Mouse (Mus musculus): ENCODE data around the gene Svep1. TPM values are rescaled to one million over a fixed set of nuclear protein-coding genes. Genes with fewer than 3 reads are reported as not detected.

Gene Svep1
- 2.4 and 4.2 TPM in 2 replicates for polyA plus RNA-seq (2014; fragmentation: Nextera tagmentation; extraction: Ambion mirVana)

GRCm38 (mm10) chr4:58206115-58206945 lies at the start of gene Svep1:
TSS of gene Svep1 (minus strand) at chr4:58206859.
- Histone ChIP-seq H3K9me3 (ENCODE audit: control insufficient read depth, low read length) (no peaks in the 10 kb centered on the region), H3K27ac (ENCODE audit: low read depth, low read length) (peak within 1 kb of the TSS; percentile 62; the same call in 1 of the 2 replicates), H3K4me3 (ENCODE audit: low read length) (peak within 1 kb of the TSS; percentile 69), H3K27me3 (ENCODE audit: control insufficient read depth, insufficient read depth, low read length) (no peaks in the 10 kb centered on the region), H3K4me2 (replicated peaks; ENCODE audit: low read depth, low read length) (peak within 1 kb of the TSS; percentile 97), H3K4me1 (ENCODE audit: control insufficient read depth, insufficient read depth, low read length) (no peaks in the 10 kb centered on the region), H3K36me3 (ENCODE audit: control insufficient read depth, insufficient read depth, low read length) (no peaks in the 10 kb centered on the region), H3K9ac (ENCODE audit: low read depth, low read length) (peak within 1 kb of the TSS; percentile 67)
- peak; percentile 77 for ATAC-seq (ENCODE audit: low FRiP score, low TSS enrichment)
- under 1% methylated on average over 47 of the region's 47 CpGs for WGBS

- H3K27ac ChIP-seq (ENCODE audit: low read depth, low read length): no peak overlapping the region
- no peaks in the 10 kb centered on the region for H3K4me1 ChIP-seq (ENCODE audit: control insufficient read depth, insufficient read depth, low read length)
- no peaks in the 10 kb centered on the region for H3K9me3 ChIP-seq (ENCODE audit: control insufficient read depth, low read length)
- no peak overlapping the region for H3K4me3 ChIP-seq (ENCODE audit: low read length)
- H3K4me2 ChIP-seq (replicated peaks; ENCODE audit: low read depth, low read length): no peak overlapping the region
- WGBS: 40% methylated on average over 5 of the region's 5 CpGs
- ATAC-seq (ENCODE audit: low FRiP score, low TSS enrichment): no peak
- H3K9ac ChIP-seq (ENCODE audit: low read depth, low read length): no peak overlapping the region
- no peaks in the 10 kb centered on the region for H3K27me3 ChIP-seq (ENCODE audit: control insufficient read depth, insufficient read depth, low read length)
- no peaks in the 10 kb centered on the region for H3K36me3 ChIP-seq (ENCODE audit: control insufficient read depth, insufficient read depth, low read length)
Measured at GRCm38 (mm10) chr4:58253410-58253809, 46.8 kb upstream of the Svep1 start.

- no peaks in the 10 kb centered on the region for H3K27me3 ChIP-seq (ENCODE audit: control insufficient read depth, insufficient read depth, low read length)
- H3K27ac ChIP-seq (ENCODE audit: low read depth, low read length): no peak overlapping the region
- H3K4me1 ChIP-seq (ENCODE audit: control insufficient read depth, insufficient read depth, low read length): no peaks in the 10 kb centered on the region
- no peak overlapping the region for H3K4me3 ChIP-seq (ENCODE audit: low read length)
- 94% methylated on average over 3 of the region's 3 CpGs for WGBS
- no peak overlapping the region for H3K4me2 ChIP-seq (replicated peaks; ENCODE audit: low read depth, low read length)
- H3K9ac ChIP-seq (ENCODE audit: low read depth, low read length): no peak overlapping the region
- no peaks in the 10 kb centered on the region for H3K9me3 ChIP-seq (ENCODE audit: control insufficient read depth, low read length)
- no peaks in the 10 kb centered on the region for H3K36me3 ChIP-seq (ENCODE audit: control insufficient read depth, insufficient read depth, low read length)
- no peak for ATAC-seq (ENCODE audit: low FRiP score, low TSS enrichment)
Measured at GRCm38 (mm10) chr4:58252381-58252780, 45.7 kb upstream of the Svep1 start.

- H3K9me3 ChIP-seq (ENCODE audit: control insufficient read depth, low read length): no peaks in the 10 kb centered on the region
- H3K27ac ChIP-seq (ENCODE audit: low read depth, low read length): peak overlapping the region; percentile 17; the same call in 1 of the 2 replicates
- no peaks in the 10 kb centered on the region for H3K4me1 ChIP-seq (ENCODE audit: control insufficient read depth, insufficient read depth, low read length)
- H3K4me2 ChIP-seq (replicated peaks; ENCODE audit: low read depth, low read length): no peak overlapping the region
- no peak overlapping the region for H3K4me3 ChIP-seq (ENCODE audit: low read length)
- no peak for ATAC-seq (ENCODE audit: low FRiP score, low TSS enrichment)
- H3K27me3 ChIP-seq (ENCODE audit: control insufficient read depth, insufficient read depth, low read length): no peaks in the 10 kb centered on the region
- 82% methylated on average over 1 of the region's 1 CpGs for WGBS
- no peak overlapping the region for H3K9ac ChIP-seq (ENCODE audit: low read depth, low read length)
- no peaks in the 10 kb centered on the region for H3K36me3 ChIP-seq (ENCODE audit: control insufficient read depth, insufficient read depth, low read length)
Measured at GRCm38 (mm10) chr4:58245544-58245943, 38.9 kb upstream of the Svep1 start.

- Histone ChIP-seq H3K9me3 (ENCODE audit: control insufficient read depth, low read length) (no peaks in the 10 kb centered on the region), H3K27ac (ENCODE audit: low read depth, low read length) (no peak overlapping the region), H3K4me2 (replicated peaks; ENCODE audit: low read depth, low read length) (no peak overlapping the region), H3K4me3 (ENCODE audit: low read length) (no peak overlapping the region), H3K27me3 (ENCODE audit: control insufficient read depth, insufficient read depth, low read length) (no peaks in the 10 kb centered on the region), H3K9ac (ENCODE audit: low read depth, low read length) (no peak overlapping the region), H3K36me3 (ENCODE audit: control insufficient read depth, insufficient read depth, low read length) (no peaks in the 10 kb centered on the region), H3K4me1 (ENCODE audit: control insufficient read depth, insufficient read depth, low read length) (peaks cover 4% of the 10 kb centered on the region)
- ATAC-seq (ENCODE audit: low FRiP score, low TSS enrichment): no peak
- 84% methylated on average over 7 of the region's 7 CpGs for WGBS
Measured at GRCm38 (mm10) chr4:58240416-58240815, 33.8 kb upstream of the Svep1 start.

- Histone ChIP-seq H3K4me1 (ENCODE audit: control insufficient read depth, insufficient read depth, low read length) (peaks cover 4% of the 10 kb centered on the region), H3K27me3 (ENCODE audit: control insufficient read depth, insufficient read depth, low read length) (no peaks in the 10 kb centered on the region), H3K9me3 (ENCODE audit: control insufficient read depth, low read length) (no peaks in the 10 kb centered on the region), H3K36me3 (ENCODE audit: control insufficient read depth, insufficient read depth, low read length) (no peaks in the 10 kb centered on the region), H3K9ac (ENCODE audit: low read depth, low read length) (no peak overlapping the region), H3K4me3 (ENCODE audit: low read length) (no peak overlapping the region), H3K27ac (ENCODE audit: low read depth, low read length) (no peak overlapping the region), H3K4me2 (replicated peaks; ENCODE audit: low read depth, low read length) (no peak overlapping the region)
- ATAC-seq (ENCODE audit: low FRiP score, low TSS enrichment): no peak
- WGBS: 30% methylated on average over 6 of the region's 6 CpGs
Measured at GRCm38 (mm10) chr4:58235828-58236227, 29.2 kb upstream of the Svep1 start.

- no peaks in the 10 kb centered on the region for H3K9me3 ChIP-seq (ENCODE audit: control insufficient read depth, low read length)
- H3K4me2 ChIP-seq (replicated peaks; ENCODE audit: low read depth, low read length): no peak overlapping the region
- no peak overlapping the region for H3K9ac ChIP-seq (ENCODE audit: low read depth, low read length)
- 52% methylated on average over 2 of the region's 2 CpGs for WGBS
- no peak for ATAC-seq (ENCODE audit: low FRiP score, low TSS enrichment)
- H3K4me1 ChIP-seq (ENCODE audit: control insufficient read depth, insufficient read depth, low read length): no peaks in the 10 kb centered on the region
- no peaks in the 10 kb centered on the region for H3K27me3 ChIP-seq (ENCODE audit: control insufficient read depth, insufficient read depth, low read length)
- no peaks in the 10 kb centered on the region for H3K36me3 ChIP-seq (ENCODE audit: control insufficient read depth, insufficient read depth, low read length)
- H3K4me3 ChIP-seq (ENCODE audit: low read length): no peak overlapping the region
- no peak overlapping the region for H3K27ac ChIP-seq (ENCODE audit: low read depth, low read length)
Measured at GRCm38 (mm10) chr4:58223499-58223898, 16.8 kb upstream of the Svep1 start.

GRCm38 (mm10) chr4:58211374-58211773 lies 4.7 kb upstream of the Svep1 start:
- WGBS: 83% methylated on average over 6 of the region's 6 CpGs
- ATAC-seq (ENCODE audit: low FRiP score, low TSS enrichment): no peak

GRCm38 (mm10) chr4:58210557-58211090 lies 4.0 kb upstream of the Svep1 start:
- no peak overlapping the region for H3K4me3 ChIP-seq (ENCODE audit: low read length)
- no peak overlapping the region for H3K9ac ChIP-seq (ENCODE audit: low read depth, low read length)
- H3K4me1 ChIP-seq (ENCODE audit: control insufficient read depth, insufficient read depth, low read length): no peaks in the 10 kb centered on the region
- no peaks in the 10 kb centered on the region for H3K36me3 ChIP-seq (ENCODE audit: control insufficient read depth, insufficient read depth, low read length)
- H3K9me3 ChIP-seq (ENCODE audit: control insufficient read depth, low read length): no peaks in the 10 kb centered on the region
- ATAC-seq (ENCODE audit: low FRiP score, low TSS enrichment): no peak
- no peak overlapping the region for H3K4me2 ChIP-seq (replicated peaks; ENCODE audit: low read depth, low read length)
- WGBS: 55% methylated on average over 5 of the region's 5 CpGs
- H3K27me3 ChIP-seq (ENCODE audit: control insufficient read depth, insufficient read depth, low read length): no peaks in the 10 kb centered on the region; the same call in 1 of the 2 replicates
- no peak overlapping the region for H3K27ac ChIP-seq (ENCODE audit: low read depth, low read length)

More at GRCm38 (mm10) chr4:58211374-58211773, 4.7 kb upstream of the Svep1 start:
- H3K27me3 ChIP-seq (ENCODE audit: control insufficient read depth, insufficient read depth, low read length): no peaks in the 10 kb centered on the region; the same call in 1 of the 2 replicates
- H3K4me1 ChIP-seq (ENCODE audit: control insufficient read depth, insufficient read depth, low read length): no peaks in the 10 kb centered on the region
- H3K4me3 ChIP-seq (ENCODE audit: low read length): no peak overlapping the region
- no peak overlapping the region for H3K9ac ChIP-seq (ENCODE audit: low read depth, low read length)
- no peaks in the 10 kb centered on the region for H3K36me3 ChIP-seq (ENCODE audit: control insufficient read depth, insufficient read depth, low read length)
- no peak overlapping the region for H3K4me2 ChIP-seq (replicated peaks; ENCODE audit: low read depth, low read length)
- no peak overlapping the region for H3K27ac ChIP-seq (ENCODE audit: low read depth, low read length)
- H3K9me3 ChIP-seq (ENCODE audit: control insufficient read depth, low read length): no peaks in the 10 kb centered on the region
